Mouse (Mus musculus): ENCODE data around the gene Acap1. TPM values are rescaled to one million over a fixed set of nuclear protein-coding genes. Genes with fewer than 3 reads are reported as not detected.

The Acap1 gene
- total RNA-seq (2023), result 384 TPM

GRCm38 (mm10) chr11:69895291-69895690, at the start of gene Acap1:
Gene Acap1, minus strand, starts transcription at chr11:69895539.

GRCm38 (mm10) chr11:69935137-69935879, 40.0 kb upstream of the Acap1 start, which contains the start of gene Ybx2:
Gene Ybx2, plus strand, starts transcription at chr11:69935796.

GRCm38 (mm10) chr11:69921114-69922011, 26.0 kb upstream of the Acap1 start, which contains the start of gene Eif5a:
Gene Eif5a, minus strand, starts transcription at chr11:69921958.

GRCm38 (mm10) chr11:69913554-69914371, 18.4 kb upstream of the Acap1 start, which contains the start of gene Gps2:
Gene Gps2, plus strand, starts transcription at chr11:69913888.

GRCm38 (mm10) chr11:69900471-69901405, 5.4 kb upstream of the Acap1 start, which contains the start of the genes 2810408A11Rik and Neurl4:
Gene 2810408A11Rik, minus strand, starts transcription at chr11:69900987.
Gene Neurl4, plus strand, starts transcription at chr11:69901072.

GRCm38 (mm10) chr11:69880853-69881603, 14.3 kb downstream of the Acap1 start, which contains the start of gene Kctd11:
Gene Kctd11, minus strand, starts transcription at chr11:69881406.

GRCm38 (mm10) chr11:69877878-69878277, 17.5 kb downstream of the Acap1 start, which contains the start of gene Tmem95:
Gene Tmem95, minus strand, starts transcription at chr11:69878018.

GRCm38 (mm10) chr11:69858113-69858998, 37.0 kb downstream of the Acap1 start, which contains the start of gene Tnk1:
Gene Tnk1, minus strand, starts transcription at chr11:69858730.

GRCm38 (mm10) chr11:69846198-69846680, 49.1 kb downstream of the Acap1 start, which contains the start of gene Plscr3:
Gene Plscr3, plus strand, starts transcription at chr11:69846376.

GRCm38 (mm10) chr11:69837952-69838713, 57.2 kb downstream of the Acap1 start, which contains the start of gene Tmem256:
Gene Tmem256, plus strand, starts transcription at chr11:69838514.

GRCm38 (mm10) chr11:69837604-69837951, 57.8 kb downstream of the Acap1 start, which contains the start of gene Nlgn2:
Gene Nlgn2, minus strand, starts transcription at chr11:69837784.

Other genes starting within 250 kb of the Acap1 start
- gene Sox15, start 240.2 kb downstream of the Acap1 start, total RNA-seq (2023), result 0.70 TPM
- gene Mpdu1, start 232.9 kb downstream of the Acap1 start, total RNA-seq (2023), result 70.5 TPM
- 9.1 TPM for gene Cd68, start 229.4 kb downstream of the Acap1 start, total RNA-seq (2023)
- gene Eif4a1, start 223.1 kb downstream of the Acap1 start, total RNA-seq (2023), result 715 TPM
- gene Senp3, start 213.5 kb downstream of the Acap1 start, total RNA-seq (2023), result 110 TPM
- gene Tnfsf13, start 209.8 kb downstream of the Acap1 start, total RNA-seq (2023), result not detected
- 0.76 TPM for gene Tnfsf12, start 199.7 kb downstream of the Acap1 start, total RNA-seq (2023)
- gene Tnfsfm13, start 199.4 kb downstream of the Acap1 start, total RNA-seq (2023), result not detected
- gene Polr2a, start 136.9 kb downstream of the Acap1 start, total RNA-seq (2023), result 169 TPM
- not detected for gene Slc35g3, start 133.6 kb downstream of the Acap1 start, total RNA-seq (2023)
- 52.5 TPM for gene Zbtb4, start 129.6 kb downstream of the Acap1 start, total RNA-seq (2023)
- 1.9 TPM for gene Chrnb1, start 99.6 kb downstream of the Acap1 start, total RNA-seq (2023)
- not detected for gene Fgf11, start 93.7 kb downstream of the Acap1 start, total RNA-seq (2023)
- not detected for gene Tmem102, start 89.9 kb downstream of the Acap1 start, total RNA-seq (2023)
- not detected for gene Gm39566, start 80.2 kb downstream of the Acap1 start, total RNA-seq (2023)
- gene Spem2, start 77.1 kb downstream of the Acap1 start, total RNA-seq (2023), result not detected
- not detected for gene Spem1, start 73.4 kb downstream of the Acap1 start, total RNA-seq (2023)
- 2.8 TPM for gene Nlgn2, start 57.8 kb downstream of the Acap1 start, total RNA-seq (2023)
- gene Tmem256, start 57.0 kb downstream of the Acap1 start, total RNA-seq (2023), result 14.5 TPM
- gene Plscr3, start 49.2 kb downstream of the Acap1 start, total RNA-seq (2023), result 10.6 TPM
- not detected for gene Tnk1, start 36.8 kb downstream of the Acap1 start, total RNA-seq (2023)
- not detected for gene Tmem95, start 17.5 kb downstream of the Acap1 start, total RNA-seq (2023)
- 1.00 TPM for gene Kctd11, start 14.1 kb downstream of the Acap1 start, total RNA-seq (2023)
- gene 2810408A11Rik, start 5.4 kb upstream of the Acap1 start, total RNA-seq (2023), result 1.1 TPM
- gene Neurl4, start 5.5 kb upstream of the Acap1 start, total RNA-seq (2023), result 46.9 TPM
- 146 TPM for gene Gps2, start 18.3 kb upstream of the Acap1 start, total RNA-seq (2023)
- 275 TPM for gene Eif5a, start 26.4 kb upstream of the Acap1 start, total RNA-seq (2023)
- not detected for gene Ybx2, start 40.3 kb upstream of the Acap1 start, total RNA-seq (2023)
- gene Slc2a4, start 52.6 kb upstream of the Acap1 start, total RNA-seq (2023), result 0.62 TPM
- gene Cldn7, start 69.2 kb upstream of the Acap1 start, total RNA-seq (2023), result not detected
- gene Ctdnep1, start 85.6 kb upstream of the Acap1 start, total RNA-seq (2023), result 69.6 TPM
- gene Elp5, start 87.0 kb upstream of the Acap1 start, total RNA-seq (2023), result 35.0 TPM
- 187 TPM for gene Gabarap, start 95.6 kb upstream of the Acap1 start, total RNA-seq (2023)
- gene Phf23, start 100.2 kb upstream of the Acap1 start, total RNA-seq (2023), result 50.0 TPM
- gene Dvl2, start 105.1 kb upstream of the Acap1 start, total RNA-seq (2023), result 26.9 TPM
- 57.5 TPM for gene Acadvl, start 119.9 kb upstream of the Acap1 start, total RNA-seq (2023)
- gene Dlg4, start 121.4 kb upstream of the Acap1 start, total RNA-seq (2023), result 38.6 TPM
- not detected for gene Asgr1, start 158.5 kb upstream of the Acap1 start, total RNA-seq (2023)
- gene Asgr2, start 197.1 kb upstream of the Acap1 start, total RNA-seq (2023), result not detected
- not detected for gene Mgl2, start 234.8 kb upstream of the Acap1 start, total RNA-seq (2023)

All from CD4-positive naive resting alpha-beta T cell, adult 76 days (primary cell).